Mouse (Mus musculus) lung, embryonic 16.5 days (tissue): ENCODE measurements around the gene Por. TPM values are rescaled to one million over a fixed set of nuclear protein-coding genes. Genes with fewer than 3 reads are reported as not detected.

ENCODE experiments used
- ATAC-seq: fragments of 200-750 bp; cut with Nextera tagmentation; 2 replicates; pipeline ENCODE4 v1.8.0; 2017; ENCODE audit warnings: low read depth, mild to moderate bottlenecking, moderate library complexity
- H3K27ac ChIP-seq: fragments of 300-500 bp; sonication (generic); 2 replicates; pipeline ENCODE4 v1.5.1; 2014; ENCODE audit warnings: mild to moderate bottlenecking, control low read depth, low read length
- H3K27me3 ChIP-seq: fragments of 300-500 bp; sonication (generic); 2 replicates; pipeline ENCODE4 v1.6.1; 2014; ENCODE audit warnings: low read depth, low read length, mixed read lengths; ENCODE audit not compliant: control insufficient read depth, insufficient read depth
- H3K36me3 ChIP-seq: fragments of 300-500 bp; sonication (generic); 2 replicates; pipeline ENCODE4 v1.6.1; 2014; ENCODE audit warnings: low read length; ENCODE audit not compliant: control insufficient read depth, insufficient read depth
- H3K4me1 ChIP-seq: fragments of 300-500 bp; sonication (generic); replicated peaks from 2 replicates; pipeline ENCODE4 v1.6.1; 2014; ENCODE audit warnings: low read length, mixed read lengths; ENCODE audit not compliant: control insufficient read depth, insufficient read depth
- H3K4me2 ChIP-seq: fragments of 300-500 bp; sonication (generic); 2 replicates; pipeline ENCODE4 v1.6.1; 2014; ENCODE audit warnings: low read depth, low read length, control low read depth
- H3K4me3 ChIP-seq: fragments of 300-500 bp; sonication (generic); 2 replicates; pipeline ENCODE4 v1.5.1; 2014; ENCODE audit warnings: mild to moderate bottlenecking, low read length, control low read depth
- H3K9ac ChIP-seq: fragments of 300-500 bp; sonication (generic); 2 replicates; pipeline ENCODE4 v1.6.1; 2014; ENCODE audit warnings: low read length, control low read depth
- H3K9me3 ChIP-seq: fragments of 300-500 bp; sonication (generic); 2 replicates; pipeline ENCODE4 v1.6.1; 2016; ENCODE audit warnings: low read length; ENCODE audit not compliant: control insufficient read depth
- WGBS: fragments of 180-500 bp; shearing (Covaris S2); extraction: QIAGEN DNeasy Blood & Tissue Kit; methylation state at CpG from one replicate; pipeline ENCODE4 v1.1.7; 2014; 5-methylcytosine and 5-hydroxymethylcytosine counted together
- polyA plus RNA-seq: library from polyadenylated mRNA; unstranded; fragments of >200 nt; fragmentation: Nextera tagmentation; extraction: Ambion mirVana; gene quantifications from 2 replicates; pipeline ENCODE4 v1.2.1, GENCODE M21; 2015

Gene Por
- polyA plus RNA-seq, 1 experiment from 2014 or later = 77.4 TPM

DNA sequence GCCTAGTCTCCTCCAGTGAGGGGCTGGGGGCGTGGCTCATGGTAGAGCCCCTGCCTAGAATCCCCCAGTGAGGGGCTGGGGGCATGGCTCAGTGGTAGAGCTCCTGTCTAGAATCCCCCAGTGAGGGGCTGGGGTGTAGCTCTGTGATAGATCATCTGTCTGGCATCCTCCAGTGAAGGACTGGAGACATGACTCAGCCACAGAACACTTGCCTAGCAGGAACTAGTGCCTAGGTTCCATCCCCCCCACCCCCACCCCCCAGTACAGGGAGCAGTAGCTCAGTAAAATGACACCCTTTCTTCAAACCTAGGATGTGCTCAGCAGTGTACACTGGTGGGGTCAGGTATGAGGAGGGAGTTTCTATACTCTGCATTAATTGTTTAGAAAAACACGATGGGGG lies 1.0 kb downstream of the Por start:
- WGBS = 54% methylated on average over 2 of the region's 2 CpGs
- Histone ChIP-seq H3K4me1 (peaks cover 5% of the 10 kb centered on the region; the same call in 1 of the 2 replicates), H3K9me3 (no peaks in the 10 kb centered on the region; the same call in 1 of the 2 replicates), H3K27me3 (no peaks in the 10 kb centered on the region), H3K27ac (no peak overlapping the region), H3K36me3 (no peaks in the 10 kb centered on the region), H3K4me3 (no peak overlapping the region), H3K4me2 (no peak overlapping the region), H3K9ac (no peak overlapping the region)
- no peak for ATAC-seq

DNA sequence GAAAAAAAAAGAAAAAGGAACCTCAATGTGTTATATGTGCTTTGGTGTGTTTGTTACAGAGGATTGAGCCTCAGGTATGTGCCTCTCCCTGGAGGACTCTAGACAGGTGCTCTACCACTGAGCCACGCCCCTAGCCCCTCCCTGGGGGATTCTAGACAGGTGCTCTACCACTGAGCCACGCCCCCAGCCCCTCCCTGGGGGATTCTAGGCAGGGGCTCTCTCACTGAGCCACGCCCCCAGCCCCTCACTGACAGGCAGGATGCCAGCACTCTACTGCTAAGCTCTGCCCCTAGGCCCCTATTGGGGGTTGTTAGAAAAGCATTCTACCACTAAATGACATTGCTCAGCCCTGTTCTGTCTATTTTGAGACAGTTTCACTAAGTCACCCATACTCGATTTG lies 2.7 kb downstream of the Por start:
- ATAC-seq = no peak
- WGBS = 66% methylated on average over 3 of the region's 4 CpGs
- Histone ChIP-seq H3K4me2 (no peak overlapping the region), H3K9me3 (no peaks in the 10 kb centered on the region), H3K4me3 (no peak overlapping the region), H3K4me1 (peaks cover 5% of the 10 kb centered on the region; the same call in 1 of the 2 replicates), H3K27me3 (no peaks in the 10 kb centered on the region), H3K9ac (no peak overlapping the region), H3K36me3 (no peaks in the 10 kb centered on the region), H3K27ac (no peak overlapping the region)

DNA sequence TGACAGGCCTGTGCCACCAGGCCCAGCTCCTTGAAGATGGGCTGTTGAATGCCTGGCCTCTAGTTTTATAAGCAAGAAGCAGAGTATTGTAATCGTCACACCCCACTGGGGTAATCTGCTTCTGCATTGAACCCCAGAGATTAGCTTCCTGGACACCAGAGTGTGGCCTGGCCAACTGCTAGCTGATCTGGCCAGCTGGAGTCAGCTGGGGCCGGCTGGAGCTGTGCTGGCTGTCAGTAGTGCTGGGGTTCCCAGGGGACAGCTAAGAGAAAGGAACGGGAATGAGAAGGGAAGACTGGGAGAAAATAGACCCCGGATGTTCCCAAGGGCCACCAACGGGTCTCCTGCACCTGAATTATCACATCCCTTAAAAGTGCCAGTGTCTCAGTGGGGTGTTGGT lies 3.1 kb downstream of the Por start:
- Histone ChIP-seq H3K9me3 (no peaks in the 10 kb centered on the region), H3K36me3 (no peaks in the 10 kb centered on the region), H3K4me3 (no peak overlapping the region), H3K4me1 (peaks cover 5% of the 10 kb centered on the region; the same call in 1 of the 2 replicates), H3K9ac (no peak overlapping the region), H3K27me3 (no peaks in the 10 kb centered on the region), H3K27ac (no peak overlapping the region), H3K4me2 (no peak overlapping the region)
- WGBS = 64% methylated on average over 5 of the region's 5 CpGs
- ATAC-seq = no peak

DNA sequence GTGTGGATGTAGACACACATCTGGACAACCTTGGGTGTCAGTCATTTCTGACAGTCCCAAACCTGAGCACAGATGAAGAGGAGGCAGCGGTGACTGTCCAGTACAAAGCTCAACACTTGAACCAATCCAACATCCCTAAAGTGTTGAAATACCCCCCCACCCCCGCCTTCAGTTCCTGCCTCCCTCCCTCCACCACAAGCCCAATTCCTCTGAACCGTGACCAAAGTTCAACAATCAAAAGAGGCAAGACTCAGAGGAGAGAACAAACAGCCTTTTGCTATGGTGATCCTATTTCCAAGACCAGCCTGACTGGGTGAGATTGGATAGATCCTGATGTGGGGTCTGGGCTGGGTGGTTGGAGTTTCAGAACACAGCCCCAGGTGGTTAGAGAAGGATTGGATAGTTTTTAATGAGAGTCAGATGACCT lies 4.5 kb downstream of the Por start:
- no peak overlapping the region for H3K4me3 ChIP-seq
- H3K36me3 ChIP-seq = no peaks in the 10 kb centered on the region
- no peak overlapping the region for H3K9ac ChIP-seq
- no peak for ATAC-seq
- no peak overlapping the region for H3K27ac ChIP-seq
- no peaks in the 10 kb centered on the region for H3K27me3 ChIP-seq
- peaks cover 5% of the 10 kb centered on the region; the same call in 1 of the 2 replicates for H3K4me1 ChIP-seq
- WGBS = 27% methylated on average over 3 of the region's 3 CpGs
- H3K9me3 ChIP-seq = no peaks in the 10 kb centered on the region
- H3K4me2 ChIP-seq = no peak overlapping the region

DNA sequence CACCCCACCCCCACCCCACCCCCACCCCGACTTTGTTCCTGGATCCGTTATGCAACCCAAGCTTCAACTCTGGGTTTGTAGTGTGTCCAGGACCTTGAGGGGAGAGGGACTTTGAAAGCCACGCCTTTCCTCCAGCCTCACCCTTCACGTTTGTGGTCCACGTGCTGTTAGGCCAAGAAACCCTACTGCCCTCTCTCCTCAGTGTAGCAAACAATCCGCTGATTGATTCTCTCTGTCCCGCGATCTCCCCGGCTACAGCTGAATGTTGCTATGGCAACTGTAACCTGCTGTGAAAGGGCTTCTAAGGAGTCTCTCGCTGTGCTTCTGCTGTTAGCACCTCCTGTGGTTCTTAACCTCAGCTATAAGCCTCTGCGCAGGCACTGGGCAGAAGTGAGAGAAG lies 5.0 kb downstream of the Por start:
- no peak overlapping the region for H3K4me3 ChIP-seq
- H3K27ac ChIP-seq = no peak overlapping the region
- WGBS = 3% methylated on average over 11 of the region's 11 CpGs
- no peaks in the 10 kb centered on the region for H3K36me3 ChIP-seq
- no peak overlapping the region; the same call in 1 of the 2 replicates for H3K4me2 ChIP-seq
- no peaks in the 10 kb centered on the region for H3K27me3 ChIP-seq
- H3K9ac ChIP-seq = no peak overlapping the region
- H3K9me3 ChIP-seq = no peaks in the 10 kb centered on the region
- peaks cover 5% of the 10 kb centered on the region; the same call in 1 of the 2 replicates for H3K4me1 ChIP-seq
- ATAC-seq = no peak

DNA sequence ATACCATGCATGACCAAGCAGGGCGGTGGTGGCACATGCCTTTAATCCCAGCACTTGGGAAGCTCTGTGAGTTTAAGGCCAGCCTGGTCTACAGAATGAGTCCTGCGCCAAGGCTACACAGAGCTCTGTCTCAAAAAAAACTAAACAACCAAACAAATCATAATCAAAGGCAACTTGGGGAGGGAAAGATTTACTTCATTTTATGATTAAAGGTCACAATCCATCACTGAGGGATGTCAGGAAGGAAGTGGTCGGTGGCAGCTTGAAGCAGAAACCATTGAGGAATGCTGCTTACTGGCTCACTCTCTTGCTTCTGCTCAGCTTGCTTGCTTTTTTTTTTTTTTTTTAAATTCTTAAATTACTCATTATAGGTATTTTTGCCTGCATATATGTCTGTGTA lies 6.9 kb downstream of the Por start:
- Histone ChIP-seq H3K27ac (no peak overlapping the region), H3K27me3 (no peaks in the 10 kb centered on the region), H3K36me3 (no peaks in the 10 kb centered on the region), H3K4me3 (no peak overlapping the region), H3K9ac (no peak overlapping the region), H3K4me1 (peaks cover 5% of the 10 kb centered on the region; the same call in 1 of the 2 replicates), H3K4me2 (no peak overlapping the region), H3K9me3 (no peaks in the 10 kb centered on the region)
- ATAC-seq = no peak
- WGBS = 64% methylated on average over 3 of the region's 3 CpGs

DNA sequence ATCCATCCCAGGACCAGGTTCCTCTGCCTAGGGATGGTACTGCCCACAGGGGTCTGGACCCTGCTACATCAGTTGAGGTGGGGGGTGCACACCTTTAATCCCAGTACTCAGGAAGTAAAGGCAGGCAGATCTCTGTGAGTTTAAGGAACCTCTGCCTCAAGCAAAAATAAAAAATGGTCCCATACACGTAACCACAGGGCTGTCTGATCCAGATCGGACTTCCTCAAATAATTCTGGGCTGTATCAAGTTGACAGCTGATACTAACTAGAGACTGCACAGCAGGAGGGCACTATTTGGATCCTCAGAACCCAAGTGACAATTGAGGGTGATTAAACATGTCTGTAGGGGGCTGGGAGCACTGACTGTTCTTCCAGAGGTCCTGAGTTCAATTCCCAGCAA lies 7.4 kb downstream of the Por start:
- WGBS = 67% methylated on average over 2 of the region's 2 CpGs
- H3K4me3 ChIP-seq = no peak overlapping the region
- no peaks in the 10 kb centered on the region for H3K9me3 ChIP-seq
- H3K9ac ChIP-seq = no peak overlapping the region
- no peak overlapping the region for H3K4me2 ChIP-seq
- H3K27me3 ChIP-seq = no peaks in the 10 kb centered on the region
- ATAC-seq = no peak
- no peak overlapping the region for H3K27ac ChIP-seq
- peaks cover 5% of the 10 kb centered on the region; the same call in 1 of the 2 replicates for H3K4me1 ChIP-seq
- H3K36me3 ChIP-seq = no peaks in the 10 kb centered on the region

DNA sequence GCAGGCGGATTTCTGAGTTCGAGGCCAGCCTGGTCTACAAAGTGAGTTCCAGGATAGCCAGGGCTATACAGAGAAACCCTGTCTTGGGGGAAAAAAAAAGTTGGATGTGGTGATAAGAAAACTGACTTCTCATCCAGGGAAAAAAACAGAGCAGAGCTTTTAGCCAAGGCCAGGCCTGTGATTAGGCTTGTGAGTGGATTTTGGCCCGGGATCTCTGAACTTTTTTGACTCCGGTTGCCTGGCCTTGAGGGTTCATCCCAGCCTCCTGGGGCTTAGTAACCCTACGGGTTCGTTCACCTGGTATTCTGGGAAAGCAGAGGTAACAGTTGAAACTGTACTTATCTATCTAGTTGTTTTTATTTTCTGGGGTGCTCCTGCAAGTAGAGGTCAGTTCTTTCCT lies 8.6 kb downstream of the Por start:
- no peak for ATAC-seq
- Histone ChIP-seq H3K27ac (no peak overlapping the region), H3K4me1 (peaks cover 5% of the 10 kb centered on the region; the same call in 1 of the 2 replicates), H3K4me2 (no peak overlapping the region), H3K9me3 (no peaks in the 10 kb centered on the region), H3K36me3 (no peaks in the 10 kb centered on the region), H3K9ac (no peak overlapping the region), H3K27me3 (no peaks in the 10 kb centered on the region), H3K4me3 (no peak overlapping the region)
- WGBS = 90% methylated on average over 6 of the region's 6 CpGs

DNA sequence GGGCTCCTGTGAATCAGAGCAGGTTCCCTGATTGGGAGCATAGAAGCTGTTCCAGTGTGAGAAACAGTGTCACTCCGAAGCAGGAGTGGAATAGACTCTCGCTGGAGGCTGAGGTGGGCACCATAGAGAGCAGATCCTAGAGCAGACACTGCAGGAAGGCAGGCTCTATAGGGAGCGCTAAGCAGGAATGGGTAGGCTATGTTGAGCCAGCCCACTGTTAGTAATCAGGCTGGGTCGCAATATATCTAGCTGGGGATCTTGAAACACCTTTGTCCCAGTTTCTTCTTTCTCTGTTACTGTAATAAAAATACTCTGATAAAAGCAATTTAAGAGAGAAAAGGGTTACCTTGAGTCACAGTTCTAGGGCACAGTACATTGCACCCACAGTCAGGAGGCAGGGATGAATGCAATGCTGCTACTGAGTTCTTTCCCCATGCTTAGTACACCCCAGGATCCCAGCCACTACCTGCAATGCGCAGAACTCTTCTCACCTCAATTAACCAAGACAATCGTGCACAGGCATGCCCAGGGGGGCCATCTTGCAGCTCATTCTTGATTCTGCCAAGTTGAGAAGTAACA lies 11.2 kb downstream of the Por start:
- Histone ChIP-seq H3K36me3 (no peaks in the 10 kb centered on the region), H3K27ac (no peak overlapping the region), H3K9me3 (no peaks in the 10 kb centered on the region), H3K4me2 (no peak overlapping the region), H3K4me1 (no peaks in the 10 kb centered on the region), H3K9ac (no peak overlapping the region), H3K4me3 (no peak overlapping the region), H3K27me3 (no peaks in the 10 kb centered on the region)
- 73% methylated on average over 6 of the region's 6 CpGs for WGBS
- no peak for ATAC-seq

DNA sequence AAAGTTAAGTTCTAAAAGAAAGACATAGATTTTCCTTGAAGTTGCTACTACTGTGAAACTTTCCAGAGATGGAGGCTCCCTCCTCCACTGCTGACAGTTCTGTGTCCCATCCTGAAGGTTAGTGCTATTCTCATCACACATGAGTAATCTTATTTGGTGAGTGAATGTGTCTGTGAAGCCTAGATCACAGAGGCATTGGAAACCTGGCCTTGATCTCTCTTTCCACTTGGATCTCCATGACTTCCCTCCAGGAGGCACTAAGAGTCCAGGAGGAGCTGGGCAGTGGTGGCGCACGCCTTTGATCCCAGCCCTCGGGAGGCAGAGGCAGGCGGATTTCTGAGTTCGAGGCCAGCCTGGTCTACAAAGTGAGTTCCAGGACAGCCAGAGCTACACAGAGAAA lies 12.2 kb downstream of the Por start:
- no peaks in the 10 kb centered on the region for H3K4me1 ChIP-seq
- no peak overlapping the region for H3K4me3 ChIP-seq
- no peak overlapping the region for H3K4me2 ChIP-seq
- WGBS = 92% methylated on average over 5 of the region's 5 CpGs
- H3K27me3 ChIP-seq = no peaks in the 10 kb centered on the region
- no peak overlapping the region for H3K9ac ChIP-seq
- no peak for ATAC-seq
- no peak overlapping the region for H3K27ac ChIP-seq
- no peaks in the 10 kb centered on the region for H3K9me3 ChIP-seq
- no peaks in the 10 kb centered on the region for H3K36me3 ChIP-seq
